Mouse (Mus musculus) bone marrow, adult 2 months (tissue): ENCODE results near the gene Akap9.

Experiments
- CTCF ChIP-seq: fragments of 200-500 bp; IDR thresholded peaks from 2 replicates; pipeline ENCODE4 v1.5.1; 2011; ENCODE audit warnings: low read length, control low read depth; ENCODE audit not compliant: control insufficient read depth, insufficient read depth
- POLR2A ChIP-seq: fragments of 200-500 bp; IDR thresholded peaks from 2 replicates; pipeline ENCODE4 v1.6.1; 2011; ENCODE audit warnings: low read depth, mild to moderate bottlenecking, control low read depth, low read length, borderline replicate concordance; ENCODE audit not compliant: control insufficient read depth

- no peak for TF ChIP-seq CTCF
- no peak for TF ChIP-seq POLR2A
Measured at GRCm38 (mm10) chr5:4004531-4005469, 76.9 kb downstream of the Akap9 start.
